Mouse (Mus musculus) bone marrow macrophage, adult 2 months (primary cell): ENCODE measurements at regions not wholly inside any gene's neighbourhood (a gene's known extent, or its start where the extent isn't known, plus 50 kb on each side); places are given as distances from the start of the nearest gene placed in this dataset.

ENCODE experiments used
- H3K27ac ChIP-seq: 2 replicates; pipeline ENCODE4 v1.5.1; 2012; ENCODE audit warnings: low read depth, low read length; ENCODE audit not compliant: insufficient read depth
- H3K4me1 ChIP-seq: 2 replicates; pipeline ENCODE4 v1.6.1; 2012; ENCODE audit warnings: low read length; ENCODE audit not compliant: control insufficient read depth, insufficient read depth
- H3K4me3 ChIP-seq: 2 replicates; pipeline ENCODE4 v1.5.1; 2012; ENCODE audit warnings: mild to moderate bottlenecking, low read length, moderate library complexity; ENCODE audit not compliant: insufficient read depth
- CTCF ChIP-seq: IDR thresholded peaks from 2 replicates; pipeline ENCODE4 v1.5.1; 2012; ENCODE audit warnings: low read depth, mild to moderate bottlenecking, low read length, moderate library complexity
- POLR2A ChIP-seq: IDR thresholded peaks from 2 replicates; pipeline ENCODE4 v1.6.1; 2012; ENCODE audit warnings: mild to moderate bottlenecking, low read depth, low read length, borderline replicate concordance

DNA sequence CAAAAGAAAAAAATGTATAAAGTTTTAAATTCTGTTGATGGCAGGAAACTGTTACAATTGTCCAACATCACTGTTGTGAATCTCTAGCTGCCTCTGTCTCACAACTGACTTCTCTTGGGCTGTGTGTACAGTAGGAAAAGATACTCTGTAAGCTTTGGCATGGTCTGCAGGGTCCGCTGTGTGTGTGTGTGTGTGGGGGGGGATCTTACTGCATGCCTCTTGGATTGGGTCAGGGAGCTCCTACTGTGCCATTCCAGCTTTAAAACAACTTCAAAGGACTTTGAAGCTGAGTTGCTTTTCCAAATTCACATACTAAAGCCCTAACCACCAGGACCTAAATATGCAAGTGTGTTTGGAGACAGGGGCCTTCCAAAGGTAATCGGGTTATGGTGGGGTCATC is 163.7 kb downstream of the Kit start:
- Histone ChIP-seq H3K4me3 (no peak overlapping the region), H3K4me1 (no peaks in the 10 kb centered on the region), H3K27ac (no peak overlapping the region)
- TF ChIP-seq POLR2A = no peak
- TF ChIP-seq CTCF = no peak

DNA sequence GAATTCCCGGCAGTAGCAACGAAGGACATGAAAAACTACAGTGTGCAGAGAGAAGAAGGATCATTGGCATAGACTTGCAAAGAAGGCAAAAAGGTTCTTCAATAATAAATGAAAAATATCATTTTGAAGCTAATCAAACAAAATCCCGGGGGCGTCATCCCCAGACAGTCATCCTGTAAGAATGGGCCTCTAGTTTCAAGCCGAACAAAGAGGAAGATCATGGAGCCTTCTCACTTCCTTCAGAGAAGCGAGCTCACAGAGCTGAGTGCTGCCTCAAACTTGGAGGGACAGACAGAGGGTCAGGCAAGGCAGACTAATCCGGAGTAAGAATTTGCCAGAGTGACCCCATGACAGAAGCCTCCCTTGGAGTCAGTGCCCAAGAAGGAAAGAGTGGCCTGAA is 163.0 kb downstream of the Kit start:
- Histone ChIP-seq H3K4me3 (no peak overlapping the region), H3K4me1 (no peaks in the 10 kb centered on the region), H3K27ac (no peak overlapping the region)
- no peak for TF ChIP-seq POLR2A
- no peak for TF ChIP-seq CTCF

DNA sequence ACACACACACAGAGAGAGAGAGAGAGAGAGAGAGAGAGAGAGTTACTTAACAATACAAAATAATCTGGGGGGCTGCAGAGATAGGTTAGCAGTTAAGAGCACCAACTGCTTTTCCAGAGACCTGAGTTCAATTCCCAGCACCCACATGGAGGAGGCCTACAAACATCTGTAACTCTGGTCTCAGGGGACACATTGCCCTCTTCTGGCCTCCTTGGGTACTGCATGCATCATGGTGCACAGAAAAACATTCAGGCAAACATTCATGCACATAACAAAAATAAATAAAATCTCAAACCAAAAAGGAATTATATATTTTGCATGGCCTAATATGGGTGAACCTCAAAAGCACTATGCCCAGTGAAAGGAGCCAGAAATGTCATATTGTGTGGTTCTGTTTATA is 161.6 kb downstream of the Kit start:
- Histone ChIP-seq H3K27ac (no peak overlapping the region), H3K4me3 (no peak overlapping the region), H3K4me1 (no peaks in the 10 kb centered on the region)
- TF ChIP-seq CTCF (no peak), POLR2A (no peak)

- TF ChIP-seq POLR2A = no peak
- TF ChIP-seq CTCF = no peak
- no peaks in the 10 kb centered on the region for H3K4me1 ChIP-seq
- H3K4me3 ChIP-seq = no peak overlapping the region
- H3K27ac ChIP-seq = no peak overlapping the region
These were observed 159.8 kb downstream of the Kit start for GRCm38 (mm10) chr5:75734508-75734907.

GRCm38 (mm10) chr5:75734043-75734442 is 159.3 kb downstream of the Kit start:
- no peak for TF ChIP-seq CTCF
- no peak for TF ChIP-seq POLR2A
- H3K27ac ChIP-seq = no peak overlapping the region

GRCm38 (mm10) chr5:75731236-75731635 is 156.5 kb downstream of the Kit start:
- TF ChIP-seq CTCF (no peak), POLR2A (no peak)
- H3K4me1 ChIP-seq = no peaks in the 10 kb centered on the region
- H3K27ac ChIP-seq = no peak overlapping the region
- H3K4me3 ChIP-seq = no peak overlapping the region

More at GRCm38 (mm10) chr5:75734043-75734442, 159.3 kb downstream of the Kit start:
- Histone ChIP-seq H3K4me3 (no peak overlapping the region), H3K4me1 (no peaks in the 10 kb centered on the region)

DNA sequence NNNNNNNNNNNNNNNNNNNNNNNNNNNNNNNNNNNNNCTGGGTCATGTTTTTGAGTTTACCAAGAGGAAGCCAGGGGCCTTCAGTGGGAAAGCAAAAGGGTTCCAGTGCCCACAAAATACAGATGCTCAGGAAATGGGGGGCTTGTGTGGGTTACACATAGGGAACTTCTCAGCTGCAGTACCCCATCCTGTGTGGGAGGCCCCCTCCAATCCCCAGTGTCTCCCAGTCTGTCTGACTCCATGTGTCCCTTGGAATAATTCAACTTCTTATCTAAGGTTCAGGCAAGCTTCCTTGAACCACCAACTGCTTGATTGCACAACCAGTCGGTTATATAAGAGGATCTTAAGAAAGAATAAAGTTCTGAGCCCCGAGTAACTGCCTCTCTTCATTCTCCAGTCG is 156.0 kb downstream of the Kit start:
- H3K4me1 ChIP-seq = no peaks in the 10 kb centered on the region
- H3K4me3 ChIP-seq = no peak overlapping the region
- H3K27ac ChIP-seq = no peak overlapping the region
- TF ChIP-seq CTCF = no peak
- TF ChIP-seq POLR2A = no peak

GRCm38 (mm10) chr5:75721291-75721690 is 146.6 kb downstream of the Kit start:
- no peak for TF ChIP-seq POLR2A
- TF ChIP-seq CTCF = no peak
- Histone ChIP-seq H3K4me3 (no peak overlapping the region), H3K4me1 (no peaks in the 10 kb centered on the region), H3K27ac (no peak overlapping the region)

DNA sequence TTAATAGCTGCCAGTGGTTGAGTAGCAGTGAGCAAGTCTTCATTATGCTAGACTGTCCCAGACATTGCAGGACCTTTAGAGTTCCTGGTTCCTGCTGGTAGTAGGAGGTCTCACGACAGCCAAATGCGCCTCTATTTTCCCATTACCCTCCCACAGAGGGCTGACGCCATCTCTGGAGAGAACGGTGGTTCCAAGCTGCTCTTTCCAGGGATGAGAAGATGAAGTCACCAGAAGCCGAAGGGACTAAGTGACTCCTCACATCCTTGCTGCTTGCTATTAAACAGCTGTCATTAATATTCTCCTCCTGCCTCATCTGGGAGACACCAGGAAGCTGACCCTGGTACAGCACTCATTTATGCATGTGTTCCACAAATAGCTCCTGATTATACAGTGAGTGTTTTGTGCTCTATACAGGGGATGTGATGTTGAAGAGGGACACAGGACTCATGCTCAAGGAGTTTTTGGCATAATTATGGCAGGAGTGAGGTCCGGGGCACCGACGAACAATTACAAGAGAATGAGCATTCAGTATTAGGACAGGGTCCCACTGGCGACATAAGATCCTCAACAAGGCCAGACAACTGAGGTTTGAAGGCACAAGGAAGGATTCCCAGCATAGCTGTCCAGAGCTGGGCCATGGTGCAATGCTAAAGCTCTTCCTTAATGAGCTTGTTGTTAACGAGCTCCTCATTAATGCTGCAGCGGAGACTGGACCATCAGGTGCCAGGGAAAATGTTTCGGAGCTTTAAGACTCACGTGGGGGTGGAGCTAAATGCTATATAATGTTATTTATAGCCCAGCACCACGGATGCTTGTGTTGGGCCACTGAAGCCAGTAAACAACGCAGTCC is 145.6 kb downstream of the Kit start:
- Histone ChIP-seq H3K4me3 (no peak overlapping the region), H3K27ac (no peak overlapping the region), H3K4me1 (no peaks in the 10 kb centered on the region)
- TF ChIP-seq CTCF (no peak), POLR2A (no peak)

GRCm38 (mm10) chr5:75718511-75719225 is 144.0 kb downstream of the Kit start:
- Histone ChIP-seq H3K27ac (no peak overlapping the region), H3K4me3 (no peak overlapping the region), H3K4me1 (no peaks in the 10 kb centered on the region)
- TF ChIP-seq POLR2A (no peak), CTCF (no peak)
